Mouse (Mus musculus): ENCODE measurements around the gene Opn5. TPM values are rescaled to one million over a fixed set of nuclear protein-coding genes. Genes with fewer than 3 reads are reported as not detected.

Gene Opn5
- total and polyA plus RNA-seq, 2 experiments, result not detected

GRCm38 (mm10) chr17:42580623-42581022 lies 30.6 kb downstream of the Opn5 start:
- 82% methylated on average over 4 of the region's 4 CpGs for WGBS
- Histone ChIP-seq H3K4me3 (ENCODE audit: insufficient read depth, low read depth, low read length) (no peak overlapping the region), H3K27ac (replicated peaks; ENCODE audit: insufficient read depth, low read depth, low read length) (no peak overlapping the region), H3K36me3 (ENCODE audit: control insufficient read depth, insufficient read depth, low read length) (no peaks in the 10 kb centered on the region), H3K27me3 (ENCODE audit: control insufficient read depth, insufficient read depth, low read length) (no peaks in the 10 kb centered on the region), H3K79me2 (ENCODE audit: control insufficient read depth, insufficient read depth, low read length) (no peaks in the 10 kb centered on the region), H3K4me1 (ENCODE audit: control insufficient read depth, insufficient read depth, low read length) (no peaks in the 10 kb centered on the region), H3K9ac (ENCODE audit: low read depth, low read length) (no peak overlapping the region)
- TF ChIP-seq POLR2A (IDR thresholded peaks at IDR 0.05; ENCODE audit: extremely low read depth, insufficient read depth, low read length), result no peak
- TF ChIP-seq CTCF (IDR thresholded peaks at IDR 0.05; ENCODE audit: low read depth, low read length), result no peak
- DNase-seq (ENCODE audit: extremely low read depth, low read depth, low spot score), result no peak

DNA sequence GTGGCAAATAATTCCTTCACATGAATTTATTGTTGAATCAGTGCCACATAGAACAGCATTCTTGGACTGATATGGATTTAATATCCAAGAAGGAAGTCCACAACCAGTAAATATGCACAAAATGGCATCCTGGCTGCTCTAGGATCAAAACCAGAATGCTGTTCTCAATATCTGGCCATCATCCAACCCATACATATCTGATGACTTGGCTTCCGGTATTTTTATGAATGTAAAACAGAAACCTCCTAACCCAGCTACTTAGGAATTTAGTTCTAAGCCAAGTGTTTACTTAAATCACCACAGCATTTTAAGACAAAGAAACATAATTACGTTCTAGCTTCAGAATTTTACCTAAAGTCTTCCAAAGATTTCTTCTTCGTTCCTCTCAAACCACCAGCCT lies 31.0 kb downstream of the Opn5 start:
- TF ChIP-seq POLR2A (IDR thresholded peaks at IDR 0.05; ENCODE audit: extremely low read depth, insufficient read depth, low read length), result no peak
- TF ChIP-seq CTCF (IDR thresholded peaks at IDR 0.05; ENCODE audit: low read depth, low read length), result no peak
- Histone ChIP-seq H3K36me3 (ENCODE audit: control insufficient read depth, insufficient read depth, low read length) (no peaks in the 10 kb centered on the region), H3K9ac (ENCODE audit: low read depth, low read length) (no peak overlapping the region), H3K4me1 (ENCODE audit: control insufficient read depth, insufficient read depth, low read length) (no peaks in the 10 kb centered on the region), H3K4me3 (ENCODE audit: insufficient read depth, low read depth, low read length) (no peak overlapping the region), H3K79me2 (ENCODE audit: control insufficient read depth, insufficient read depth, low read length) (no peaks in the 10 kb centered on the region), H3K27me3 (ENCODE audit: control insufficient read depth, insufficient read depth, low read length) (no peaks in the 10 kb centered on the region), H3K27ac (replicated peaks; ENCODE audit: insufficient read depth, low read depth, low read length) (no peak overlapping the region)
- no peak for DNase-seq (ENCODE audit: extremely low read depth, low read depth, low spot score)
- 74% methylated on average over 3 of the region's 3 CpGs for WGBS

DNA sequence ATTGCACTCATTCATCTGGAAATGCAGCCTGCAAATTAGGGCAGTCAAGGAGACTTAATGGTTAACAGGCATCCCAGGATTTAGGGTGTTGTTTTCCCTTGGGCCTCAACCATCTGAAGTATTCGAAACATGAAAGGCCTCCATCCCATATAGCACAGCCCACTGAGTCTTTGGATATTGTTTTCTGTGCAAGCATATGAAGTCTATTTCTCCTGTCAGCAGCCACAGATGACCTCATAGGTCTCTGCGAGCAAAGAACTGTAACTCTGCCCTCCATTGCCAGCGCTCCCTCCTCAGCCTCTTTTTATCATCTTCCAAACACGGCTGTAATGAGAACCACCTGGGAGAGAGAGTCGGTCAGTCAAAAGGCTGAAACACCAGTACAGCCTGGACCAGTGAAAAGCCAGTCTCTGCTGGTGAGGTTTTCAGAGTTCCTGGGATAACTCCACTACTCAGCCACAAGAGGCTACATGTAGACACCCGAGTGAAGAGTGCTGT lies 34.5 kb downstream of the Opn5 start:
- WGBS, result 54% methylated on average over 6 of the region's 6 CpGs
- H3K4me1 ChIP-seq (ENCODE audit: control insufficient read depth, insufficient read depth, low read length), result no peaks in the 10 kb centered on the region
- no peaks in the 10 kb centered on the region for H3K79me2 ChIP-seq (ENCODE audit: control insufficient read depth, insufficient read depth, low read length)
- DNase-seq (ENCODE audit: extremely low read depth, low read depth, low spot score), result no peak
- no peaks in the 10 kb centered on the region for H3K27me3 ChIP-seq (ENCODE audit: control insufficient read depth, insufficient read depth, low read length)
- no peaks in the 10 kb centered on the region for H3K36me3 ChIP-seq (ENCODE audit: control insufficient read depth, insufficient read depth, low read length)
- no peak overlapping the region for H3K9ac ChIP-seq (ENCODE audit: low read depth, low read length)
- H3K27ac ChIP-seq (replicated peaks; ENCODE audit: insufficient read depth, low read depth, low read length), result no peak overlapping the region
- no peak overlapping the region for H3K4me3 ChIP-seq (ENCODE audit: insufficient read depth, low read depth, low read length)
- TF ChIP-seq CTCF (IDR thresholded peaks at IDR 0.05; ENCODE audit: low read depth, low read length) (no peak), POLR2A (IDR thresholded peaks at IDR 0.05; ENCODE audit: extremely low read depth, insufficient read depth, low read length) (no peak)

DNA sequence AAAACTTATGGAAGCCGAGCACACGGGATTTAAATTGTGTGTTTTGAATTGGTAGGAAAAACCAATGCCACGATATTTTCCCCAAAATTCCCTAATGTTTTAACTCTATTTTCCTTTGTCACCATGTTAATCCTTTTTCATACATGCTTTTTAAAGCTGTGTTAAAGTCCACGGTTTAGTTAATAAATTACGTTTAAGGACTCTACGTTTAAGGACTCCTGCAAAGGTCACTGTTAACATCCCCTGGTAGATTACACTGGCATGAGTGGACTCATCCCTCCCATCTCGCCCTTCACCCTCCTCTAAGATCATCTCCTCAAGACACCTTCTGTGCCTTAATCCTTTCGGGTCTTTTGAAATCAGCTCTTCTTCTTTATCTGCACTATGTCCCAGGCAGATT lies 37.4 kb downstream of the Opn5 start:
- WGBS, result 79% methylated on average over 8 of the region's 8 CpGs
- Histone ChIP-seq H3K4me3 (ENCODE audit: insufficient read depth, low read depth, low read length) (no peak overlapping the region), H3K27ac (replicated peaks; ENCODE audit: insufficient read depth, low read depth, low read length) (no peak overlapping the region), H3K27me3 (ENCODE audit: control insufficient read depth, insufficient read depth, low read length) (no peaks in the 10 kb centered on the region), H3K79me2 (ENCODE audit: control insufficient read depth, insufficient read depth, low read length) (no peaks in the 10 kb centered on the region), H3K4me1 (ENCODE audit: control insufficient read depth, insufficient read depth, low read length) (no peaks in the 10 kb centered on the region), H3K36me3 (ENCODE audit: control insufficient read depth, insufficient read depth, low read length) (no peaks in the 10 kb centered on the region), H3K9ac (ENCODE audit: low read depth, low read length) (no peak overlapping the region)
- no peak for DNase-seq (ENCODE audit: extremely low read depth, low read depth, low spot score)
- TF ChIP-seq CTCF (IDR thresholded peaks at IDR 0.05; ENCODE audit: low read depth, low read length) (no peak), POLR2A (IDR thresholded peaks at IDR 0.05; ENCODE audit: extremely low read depth, insufficient read depth, low read length) (no peak)

GRCm38 (mm10) chr17:42549578-42549977 lies 61.6 kb downstream of the Opn5 start:
- DNase-seq (ENCODE audit: extremely low read depth, low read depth, low spot score), result no peak
- 89% methylated on average over 2 of the region's 2 CpGs for WGBS
- H3K79me2 ChIP-seq (ENCODE audit: control insufficient read depth, insufficient read depth, low read length), result no peaks in the 10 kb centered on the region

DNA sequence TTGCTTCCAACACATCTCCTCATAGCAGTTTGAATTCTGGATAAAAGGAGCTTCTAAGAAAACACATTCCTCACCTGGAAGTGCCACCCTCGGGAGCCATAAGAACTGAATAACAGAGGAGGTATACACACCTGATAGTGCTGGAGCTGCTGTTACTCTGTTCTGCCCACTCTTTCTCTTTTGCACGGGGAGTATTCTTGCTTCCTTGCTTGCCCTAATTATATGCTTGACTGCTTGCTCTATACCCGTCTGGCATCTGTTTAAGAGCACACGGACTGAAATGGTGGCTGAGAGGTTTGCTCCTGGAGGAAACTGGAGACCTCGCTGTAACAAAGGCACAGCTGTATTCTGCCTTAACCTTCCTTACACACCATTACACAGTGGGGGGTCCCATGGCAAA lies 81.0 kb downstream of the Opn5 start:
- no peaks in the 10 kb centered on the region for H3K79me2 ChIP-seq (ENCODE audit: control insufficient read depth, insufficient read depth, low read length)
- WGBS, result 61% methylated on average over 5 of the region's 5 CpGs

More at GRCm38 (mm10) chr17:42549578-42549977, 61.6 kb downstream of the Opn5 start:
- H3K4me3 ChIP-seq (ENCODE audit: insufficient read depth, low read depth, low read length), result no peak overlapping the region
- no peaks in the 10 kb centered on the region for H3K4me1 ChIP-seq (ENCODE audit: control insufficient read depth, insufficient read depth, low read length)
- H3K27ac ChIP-seq (replicated peaks; ENCODE audit: insufficient read depth, low read depth, low read length), result no peak overlapping the region
- no peak overlapping the region for H3K9ac ChIP-seq (ENCODE audit: low read depth, low read length)
- TF ChIP-seq CTCF (IDR thresholded peaks at IDR 0.05; ENCODE audit: low read depth, low read length), result no peak
- no peak for TF ChIP-seq POLR2A (IDR thresholded peaks at IDR 0.05; ENCODE audit: extremely low read depth, insufficient read depth, low read length)
- H3K36me3 ChIP-seq (ENCODE audit: control insufficient read depth, insufficient read depth, low read length), result no peaks in the 10 kb centered on the region
- no peaks in the 10 kb centered on the region for H3K27me3 ChIP-seq (ENCODE audit: control insufficient read depth, insufficient read depth, low read length)

More for the DNA sequence above, 81.0 kb downstream of the Opn5 start:
- Histone ChIP-seq H3K4me3 (ENCODE audit: insufficient read depth, low read depth, low read length) (no peak overlapping the region), H3K9ac (ENCODE audit: low read depth, low read length) (no peak overlapping the region), H3K4me1 (ENCODE audit: control insufficient read depth, insufficient read depth, low read length) (no peaks in the 10 kb centered on the region), H3K27ac (replicated peaks; ENCODE audit: insufficient read depth, low read depth, low read length) (no peak overlapping the region), H3K36me3 (ENCODE audit: control insufficient read depth, insufficient read depth, low read length) (no peaks in the 10 kb centered on the region), H3K27me3 (ENCODE audit: control insufficient read depth, insufficient read depth, low read length) (no peaks in the 10 kb centered on the region)
- no peak for DNase-seq (ENCODE audit: extremely low read depth, low read depth, low spot score)
- TF ChIP-seq CTCF (IDR thresholded peaks at IDR 0.05; ENCODE audit: low read depth, low read length) (no peak), POLR2A (IDR thresholded peaks at IDR 0.05; ENCODE audit: extremely low read depth, insufficient read depth, low read length) (no peak)

Data from liver, adult 2 months (tissue).